Comparison of ENCODE assay signal across 10 mouse cellular contexts in genomic region chr2:115579976-115580375, GRCm38 (mm10). TPM values are rescaled to one million over a fixed set of nuclear protein-coding genes. Genes with fewer than 3 reads are reported as not detected.
DNase-seq lines count a peak whose midpoint lies in the region; ATAC-seq and TF ChIP-seq lines count a peak whose summit lies in the region.
"Had no signal": no experiment of that assay in that cellular context is flagged by ENCODE, and none has a peak within 500 bp of the region (broad histone marks: within the 10 kb centered on the region; RNA-seq: fewer than 3 reads in every experiment).

No protein-coding gene starts in this region.

- no peak overlapping the region for H3K9ac ChIP-seq in hindbrain, embryonic 14.5 days
- no peak overlapping the region for H3K9ac ChIP-seq in midbrain, embryonic 11.5 days (ENCODE audit: low read length)
- no peak overlapping the region for H3K9ac ChIP-seq in midbrain, embryonic 15.5 days
- no peak overlapping the region for H3K9ac ChIP-seq in liver, postnatal 0 days (replicated peaks)

- no peak for TF ChIP-seq CTCF in liver, postnatal 0 days (IDR thresholded peaks at IDR 0.05; ENCODE audit: low read depth)

- peaks cover 42% of the 10 kb centered on the region for H3K4me1 ChIP-seq in hindbrain, embryonic 10.5 days (replicated peaks)
- H3K4me1 ChIP-seq in hindbrain, embryonic 14.5 days (replicated peaks; ENCODE audit: control insufficient read depth, insufficient read depth, low read length), result peaks cover 7% of the 10 kb centered on the region
- H3K4me1 ChIP-seq in midbrain, embryonic 11.5 days (ENCODE audit: control insufficient read depth, insufficient read depth, low read length), result peaks cover 13% of the 10 kb centered on the region
- peaks cover 11% of the 10 kb centered on the region for H3K4me1 ChIP-seq in midbrain, embryonic 15.5 days
- peaks cover 12% of the 10 kb centered on the region for H3K4me1 ChIP-seq in liver, postnatal 0 days (ENCODE audit: insufficient read depth)

- no peak overlapping the region for H3K4me3 ChIP-seq in hindbrain, embryonic 10.5 days
- H3K4me3 ChIP-seq in hindbrain, embryonic 14.5 days (replicated peaks; ENCODE audit: low read length), result no peak overlapping the region
- no peak overlapping the region for H3K4me3 ChIP-seq in midbrain, embryonic 11.5 days (ENCODE audit: low read depth, low read length)
- H3K4me3 ChIP-seq in midbrain, embryonic 15.5 days, result no peak overlapping the region
- no peak overlapping the region for H3K4me3 ChIP-seq in liver, postnatal 0 days (ENCODE audit: low read depth, low read length)

- WGBS in hindbrain, embryonic 10.5 days, result 31% methylated on average over 6 of the region's 6 CpGs
- 26% methylated on average over 6 of the region's 6 CpGs for WGBS in hindbrain, embryonic 14.5 days
- 19% methylated on average over 6 of the region's 6 CpGs for WGBS in midbrain, embryonic 11.5 days
- WGBS in midbrain, embryonic 15.5 days, result 21% methylated on average over 6 of the region's 6 CpGs
- 74% methylated on average over 6 of the region's 6 CpGs for WGBS in liver, postnatal 0 days (ENCODE audit: insufficient replicate concordance)

- no peaks in the 10 kb centered on the region for H3K36me3 ChIP-seq in hindbrain, embryonic 10.5 days
- no peaks in the 10 kb centered on the region for H3K36me3 ChIP-seq in hindbrain, embryonic 14.5 days (replicated peaks; ENCODE audit: control insufficient read depth, insufficient read depth)
- H3K36me3 ChIP-seq in midbrain, embryonic 11.5 days (ENCODE audit: control insufficient read depth, insufficient read depth, low read length), result no peaks in the 10 kb centered on the region
- no peaks in the 10 kb centered on the region for H3K36me3 ChIP-seq in midbrain, embryonic 15.5 days (replicated peaks)
- H3K36me3 ChIP-seq in liver, postnatal 0 days (replicated peaks; ENCODE audit: insufficient read depth, low read length), result no peaks in the 10 kb centered on the region

- H3K27me3 ChIP-seq in hindbrain, embryonic 10.5 days (ENCODE audit: insufficient read depth, poor library complexity, severe bottlenecking), result no peaks in the 10 kb centered on the region
- no peaks in the 10 kb centered on the region for H3K27me3 ChIP-seq in hindbrain, embryonic 14.5 days (ENCODE audit: control insufficient read depth, insufficient read depth, low read length)
- no peaks in the 10 kb centered on the region for H3K27me3 ChIP-seq in midbrain, embryonic 11.5 days (ENCODE audit: control insufficient read depth, insufficient read depth, low read length)
- no peaks in the 10 kb centered on the region for H3K27me3 ChIP-seq in midbrain, embryonic 15.5 days (replicated peaks)
- H3K27me3 ChIP-seq in liver, postnatal 0 days (ENCODE audit: insufficient read depth, low read length), result no peaks in the 10 kb centered on the region

- no peak for TF ChIP-seq EP300 in liver, postnatal 0 days (IDR thresholded peaks at IDR 0.05; ENCODE audit: low read depth)

- H3K4me2 ChIP-seq in hindbrain, embryonic 14.5 days (replicated peaks), result no peak overlapping the region
- H3K4me2 ChIP-seq in midbrain, embryonic 11.5 days, result peak overlapping the region; percentile 33; the same call in 1 of the 2 replicates
- H3K4me2 ChIP-seq in midbrain, embryonic 15.5 days, result no peak overlapping the region
- H3K4me2 ChIP-seq in liver, postnatal 0 days (ENCODE audit: low read depth, low read length), result 0 out of 2 replicates have a peak overlapping the region, but pooled peaks have one; percentile 29

- no peak for ATAC-seq in hindbrain, embryonic 14.5 days (ENCODE audit: low FRiP score)
- ATAC-seq in midbrain, embryonic 11.5 days (ENCODE audit: low FRiP score), result no peak
- ATAC-seq in midbrain, embryonic 15.5 days (replicated peaks), result no peak
- no peak for ATAC-seq in liver, postnatal 0 days

- peak overlapping the region; percentile 45; the same call in 1 of the 2 replicates for H3K27ac ChIP-seq in hindbrain, embryonic 10.5 days
- no peak overlapping the region for H3K27ac ChIP-seq in hindbrain, embryonic 14.5 days
- no peak overlapping the region for H3K27ac ChIP-seq in midbrain, embryonic 11.5 days (ENCODE audit: low read depth, low read length)
- no peak overlapping the region for H3K27ac ChIP-seq in midbrain, embryonic 15.5 days
- H3K27ac ChIP-seq in liver, postnatal 0 days (ENCODE audit: low read depth), result no peak overlapping the region

- intact Hi-C loops in left cerebral cortex, postnatal 36 days (cut with DNase I), result no loop called here

- DNase-seq in hindbrain, embryonic 10.5 days (ENCODE audit: low spot score), result no peak
- no peak for DNase-seq in hindbrain, embryonic 14.5 days (ENCODE audit: low spot score)
- no peak for DNase-seq in midbrain, embryonic 11.5 days (ENCODE audit: low spot score, missing footprints)
- peak; percentile 55 for DNase-seq in embryo, embryonic 9.5 days (ENCODE audit: extremely low spot score)
- no peak for DNase-seq in liver, postnatal 0 days
- DNase-seq in layer of hippocampus, postnatal 25 days (ENCODE audit: extremely low spot score in 1 of 2, low spot score in 1 of 2), result no peak
- no peak for DNase-seq in left cerebral cortex, postnatal 36 days (ENCODE audit: low spot score in 2 of 2)
- DNase-seq: heart, postnatal 36 days; right cerebral cortex, postnatal 25 days had no signal

- H3K9me3 ChIP-seq in hindbrain, embryonic 10.5 days, result no peaks in the 10 kb centered on the region
- no peaks in the 10 kb centered on the region for H3K9me3 ChIP-seq in hindbrain, embryonic 14.5 days (ENCODE audit: control insufficient read depth, low read length)
- no peaks in the 10 kb centered on the region for H3K9me3 ChIP-seq in midbrain, embryonic 11.5 days (ENCODE audit: control insufficient read depth, low read length)
- no peaks in the 10 kb centered on the region for H3K9me3 ChIP-seq in midbrain, embryonic 15.5 days
- H3K9me3 ChIP-seq in liver, postnatal 0 days (ENCODE audit: low read length), result no peaks in the 10 kb centered on the region

RNA-seq across cellular contexts. Expression of gene BC052040, which starts 1.5 kb away (rescaled TPM):
- 23.7 and 25.1 TPM in 2 replicates for polyA plus RNA-seq in hindbrain, embryonic 10.5 days (2016; fragmentation: Nextera tagmentation; extraction: Ambion mirVana)
- 16.6 and 20.8 TPM in 2 replicates for polyA plus RNA-seq in hindbrain, embryonic 14.5 days (2014; fragmentation: Nextera tagmentation; extraction: Ambion mirVana)
- 19.6 and 19.7 TPM in 2 replicates for polyA plus RNA-seq in midbrain, embryonic 11.5 days (2014; fragmentation: Nextera tagmentation; extraction: Ambion mirVana)
- 17.3 and 19.6 TPM in 2 replicates for polyA plus RNA-seq in midbrain, embryonic 15.5 days (2015; fragmentation: Nextera tagmentation; extraction: Ambion mirVana)
- polyA plus RNA-seq in liver, postnatal 0 days (2015; fragmentation: Nextera tagmentation; extraction: Ambion mirVana), result 4.1 and 4.4 TPM in 2 replicates
- total RNA-seq in layer of hippocampus, postnatal 25 days (2021), result 1 to 10 TPM; 6.6 to 7.0 TPM
- 1 to 10 TPM; 6.9 to 7.8 TPM for total RNA-seq in left cerebral cortex, postnatal 36 days (2021)

Comparison
In these comparisons a context has a peak if more than half of its experiments do, and no peak if none do; other contexts are left out.
1. H3K4me2 ChIP-seq: peak in midbrain, embryonic 11.5 days (single experiment) and liver, postnatal 0 days (single experiment); none in hindbrain, embryonic 14.5 days (single experiment) and midbrain, embryonic 15.5 days (single experiment).